Mouse (Mus musculus) embryo, embryonic 10.5 days (tissue): ENCODE results near the gene Msantd1.
"Not testable (repeated sequence)": the region's sequence is repeated elsewhere in the genome, so short reads cannot be mapped to it uniquely, and the experiment has no call there.

Source experiments
- DNase-seq: peaks from one replicate; pipeline ENCODE4 v3.0.0-alpha.2; 2015; ENCODE audit warnings: low spot score

Gene Msantd1

GRCm38 (mm10) chr5:34907910-34908725, at the start of gene Msantd1:
Gene Msantd1 (plus strand): TSS chr5:34908012.
- no peak for DNase-seq

DNA sequence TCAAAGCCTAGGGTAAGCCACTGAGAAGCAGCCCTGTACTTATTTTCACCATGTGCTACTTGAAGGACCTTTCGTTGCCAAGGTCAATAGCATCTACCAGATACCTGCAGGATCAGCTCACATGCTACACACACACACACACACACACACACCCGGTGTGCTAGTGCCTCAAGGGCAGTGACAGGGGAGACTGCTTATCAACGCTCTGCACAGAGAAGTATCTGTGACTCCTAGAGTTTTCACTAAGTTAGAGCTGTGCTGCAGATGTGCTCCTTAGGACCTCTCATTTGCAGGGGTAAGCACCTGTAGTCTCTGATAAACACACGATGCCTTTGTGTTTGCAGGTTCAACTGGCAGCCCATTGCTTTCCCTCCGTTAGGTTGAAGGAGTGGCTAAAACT, 42.4 kb upstream of the Msantd1 start:
- no peak for DNase-seq

- not testable (repeated sequence) for DNase-seq
Observed at GRCm38 (mm10) chr5:34880307-34880706, 27.5 kb upstream of the Msantd1 start.

DNA sequence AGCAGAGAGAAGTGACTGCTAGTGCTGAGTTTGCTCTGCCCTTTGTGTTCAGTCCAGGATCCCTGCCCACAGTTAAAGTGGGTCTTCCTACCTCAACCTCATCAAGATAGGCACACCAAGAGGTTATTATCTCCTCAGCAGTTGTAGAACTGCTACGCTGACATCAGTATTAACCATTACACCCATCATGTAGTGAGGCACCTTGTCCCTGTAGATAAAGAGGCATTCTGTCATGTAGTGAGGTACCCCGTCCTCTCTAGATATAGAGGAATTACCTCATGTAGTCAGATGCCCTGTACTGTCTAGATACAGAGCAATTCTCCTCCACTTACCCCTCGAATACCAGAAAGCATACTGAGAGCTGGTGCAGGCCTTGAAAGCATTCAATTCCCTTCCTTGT, 26.8 kb upstream of the Msantd1 start:
- no peak for DNase-seq

- peak; percentile 5 for DNase-seq
Observed at GRCm38 (mm10) chr5:34885250-34885649, 22.6 kb upstream of the Msantd1 start.

- no peak for DNase-seq
Observed at GRCm38 (mm10) chr5:34889252-34889651, 18.6 kb upstream of the Msantd1 start.

- no peak for DNase-seq
Observed at GRCm38 (mm10) chr5:34896697-34897453, 10.9 kb upstream of the Msantd1 start.

DNA sequence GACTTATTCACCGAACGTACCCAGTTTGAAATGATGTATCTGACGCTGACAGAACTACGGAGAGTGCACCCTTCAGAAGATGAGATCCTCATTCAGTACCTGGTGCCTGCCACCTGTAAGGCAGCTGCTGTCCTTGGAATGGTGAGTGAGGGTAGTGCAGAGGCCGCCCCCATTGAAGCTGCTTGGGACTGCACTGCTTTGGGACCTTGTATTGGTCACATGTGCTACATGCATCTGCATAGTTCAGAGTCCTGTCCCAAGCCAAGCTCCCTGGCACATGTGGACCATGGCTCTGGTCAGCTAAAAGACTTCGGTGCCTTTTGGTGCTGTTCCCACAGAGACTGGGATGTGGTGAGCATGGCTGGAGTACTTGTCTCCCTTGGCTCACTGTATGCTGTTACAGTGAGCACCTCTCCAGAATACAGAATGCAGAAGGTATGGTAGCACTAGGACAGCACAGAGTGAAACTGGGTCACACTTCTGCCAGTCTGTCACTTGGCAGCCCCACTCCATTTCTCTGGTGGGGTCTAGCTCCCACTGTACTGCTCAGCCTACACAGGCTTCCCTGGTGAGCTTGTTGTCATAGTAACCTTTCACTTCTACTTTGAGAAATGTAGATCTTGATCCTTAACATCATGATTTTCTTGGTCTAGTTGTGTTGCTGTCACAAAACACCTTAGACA, 7.9 kb upstream of the Msantd1 start:
- DNase-seq: no peak

DNA sequence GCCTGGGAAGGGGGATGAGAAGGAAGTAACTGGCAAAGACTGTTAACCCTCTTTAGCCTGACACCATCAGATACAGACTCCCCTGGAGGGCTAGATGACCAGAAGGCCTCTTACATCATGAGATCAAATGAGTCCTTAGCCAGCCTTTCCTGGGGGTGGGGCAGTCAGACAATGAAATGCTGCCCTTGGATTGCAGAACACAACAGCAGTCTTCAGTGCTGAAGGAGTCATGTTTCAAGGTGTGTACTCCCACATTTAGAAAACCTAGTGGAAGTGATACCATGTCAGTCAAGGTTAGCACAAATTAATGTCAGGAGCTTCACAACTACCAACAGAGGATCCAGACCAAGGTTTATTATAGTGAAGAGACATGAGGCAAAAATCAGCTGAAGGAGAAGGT, 5.4 kb upstream of the Msantd1 start:
- DNase-seq: no peak

DNA sequence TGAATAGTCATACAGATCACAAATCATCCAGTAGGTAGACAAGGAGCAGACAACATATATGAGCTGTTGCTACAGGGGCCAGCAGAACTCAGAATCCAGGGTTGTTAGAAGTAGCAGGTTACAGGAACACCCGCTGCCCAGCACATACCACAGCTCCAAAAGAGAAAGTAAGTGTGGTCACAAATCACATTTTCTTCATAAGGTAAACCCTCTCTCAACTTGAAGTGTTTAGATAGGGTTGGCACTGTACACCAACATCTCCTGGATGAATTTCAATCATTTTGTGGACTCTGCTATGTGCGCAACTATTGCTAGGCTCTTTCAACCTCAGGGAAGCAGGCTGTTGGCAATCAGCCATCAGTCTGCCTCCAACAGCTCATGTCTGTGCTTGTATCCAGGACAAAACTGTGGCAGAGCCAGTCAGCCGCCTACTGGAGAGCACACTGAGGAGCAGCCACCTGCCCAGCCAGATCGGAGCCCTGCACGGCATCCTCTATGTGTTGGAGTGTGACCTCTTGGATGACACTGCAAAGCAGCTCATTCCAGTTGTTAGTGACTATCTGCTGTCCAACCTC, 4.9 kb upstream of the Msantd1 start:
- DNase-seq: no peak

DNA sequence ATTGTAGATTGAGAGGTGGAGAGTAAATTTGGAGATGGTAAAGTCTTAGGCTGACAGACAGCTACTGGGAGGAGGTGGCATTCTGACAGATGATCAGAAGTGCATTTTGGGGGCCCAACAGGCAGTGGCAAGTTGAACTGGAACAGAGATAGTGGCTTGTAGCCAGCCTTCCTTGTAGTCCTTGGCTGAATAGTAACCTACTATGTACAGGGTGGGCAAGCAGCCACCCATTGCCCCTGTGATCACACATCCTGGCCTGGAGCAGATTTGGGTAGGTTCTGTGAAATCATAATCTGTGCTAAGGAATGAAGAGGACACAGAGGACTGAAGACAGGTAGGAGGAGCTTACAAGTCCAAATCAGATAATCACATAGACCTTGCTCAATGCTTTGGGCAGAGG, 3.4 kb upstream of the Msantd1 start:
- DNase-seq: no peak

DNA sequence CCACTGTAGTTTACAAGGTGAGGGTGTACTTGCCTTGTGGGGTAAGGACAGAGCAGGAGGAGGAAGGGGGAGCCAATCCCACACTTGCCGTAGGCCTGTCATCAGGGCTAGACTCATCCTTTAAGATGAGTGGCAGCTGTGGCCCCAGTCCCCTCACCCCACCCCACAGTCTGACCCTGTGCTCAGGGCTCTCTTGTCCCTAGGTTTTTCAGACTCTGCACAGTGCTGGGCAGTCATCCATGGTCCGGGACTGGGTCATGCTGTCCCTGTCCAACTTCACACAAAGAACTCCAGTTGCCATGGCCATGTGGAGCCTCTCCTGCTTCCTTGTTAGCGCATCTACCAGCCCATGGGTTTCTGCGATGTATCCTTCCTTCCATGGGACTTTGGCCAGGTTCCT, 582 bp upstream of the Msantd1 start:
- no peak for DNase-seq

DNA sequence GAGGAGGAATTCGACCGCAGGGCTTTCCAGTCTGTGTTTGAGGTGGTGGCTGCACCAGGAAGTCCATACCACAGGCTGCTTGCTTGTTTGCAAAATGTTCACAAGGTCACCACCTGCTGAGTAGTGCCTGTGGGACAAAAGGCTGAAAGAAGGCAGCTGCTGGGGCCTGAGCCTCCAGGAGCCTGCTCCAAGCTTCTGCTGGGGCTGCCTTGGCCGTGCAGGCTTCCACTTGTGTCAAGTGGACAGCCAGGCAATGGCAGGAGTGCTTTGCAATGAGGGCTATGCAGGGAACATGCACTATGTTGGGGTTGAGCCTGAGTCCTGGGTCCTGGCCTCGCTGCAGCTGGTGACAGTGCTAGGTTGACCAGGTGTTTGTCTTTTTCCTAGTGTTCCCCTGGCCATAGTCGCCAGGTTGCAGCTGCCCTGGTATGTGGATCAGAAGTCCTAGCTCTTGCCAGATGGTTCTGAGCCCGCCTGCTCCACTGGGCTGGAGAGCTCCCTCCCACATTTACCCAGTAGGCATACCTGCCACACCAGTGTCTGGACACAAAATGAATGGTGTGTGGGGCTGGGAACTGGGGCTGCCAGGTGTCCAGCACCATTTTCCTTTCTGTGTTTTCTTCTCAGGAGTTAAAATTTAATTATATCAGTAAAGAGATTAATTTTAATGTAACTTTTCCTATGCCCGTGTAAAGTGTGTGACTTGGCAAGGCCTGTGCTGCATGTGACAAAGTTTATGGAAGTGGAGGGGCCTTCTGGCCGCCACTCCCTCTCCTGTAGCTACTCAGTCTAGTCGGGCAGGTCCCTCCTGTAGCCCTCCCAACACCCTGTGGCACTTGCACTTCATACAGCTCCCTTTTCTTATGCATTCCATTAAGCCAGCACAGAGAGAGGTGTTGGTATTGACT, 1.2 kb downstream of the Msantd1 start:
- DNase-seq: no peak

DNA sequence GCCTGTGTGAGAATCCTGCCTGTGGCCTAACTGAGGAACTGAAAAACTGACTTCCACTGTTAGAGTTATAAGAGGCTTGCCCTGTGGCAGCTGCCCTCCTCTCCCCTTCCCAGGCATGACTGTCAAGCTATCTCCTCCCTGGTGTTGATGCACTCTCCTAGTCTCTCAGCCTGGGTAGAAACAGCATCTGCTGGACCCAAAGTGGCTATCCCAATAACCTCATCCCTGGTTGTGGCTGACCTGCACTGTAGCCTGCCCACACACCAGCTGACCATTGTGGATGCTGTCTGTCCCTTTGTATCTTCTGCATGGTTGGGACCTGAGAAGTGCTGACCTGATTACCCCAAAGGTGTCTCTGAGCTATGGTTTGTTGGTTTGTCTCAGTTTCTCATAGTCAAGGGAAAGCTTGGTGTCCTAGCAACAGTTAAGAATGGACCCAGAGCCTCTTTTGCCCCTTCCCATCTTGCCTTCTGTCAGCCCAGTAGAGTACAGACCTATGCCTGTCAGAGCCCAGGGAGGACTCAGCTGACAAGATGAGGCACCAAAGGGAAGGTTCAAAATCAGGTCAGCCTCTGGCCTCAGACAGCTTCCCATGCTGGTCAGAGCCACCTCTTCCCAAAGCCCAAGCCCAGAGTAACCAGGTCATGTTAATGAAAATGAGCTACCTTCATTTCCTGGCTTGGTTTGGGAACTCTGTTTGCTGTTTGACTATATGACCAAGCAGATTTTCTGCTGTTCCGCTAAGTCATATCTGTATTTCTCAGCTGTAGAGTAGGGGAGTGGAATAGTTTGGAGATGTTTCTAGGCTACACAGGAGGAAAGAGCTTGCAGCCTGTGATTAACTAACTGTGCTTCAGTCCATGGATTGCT, 2.1 kb downstream of the Msantd1 start:
- DNase-seq: no peak

DNA sequence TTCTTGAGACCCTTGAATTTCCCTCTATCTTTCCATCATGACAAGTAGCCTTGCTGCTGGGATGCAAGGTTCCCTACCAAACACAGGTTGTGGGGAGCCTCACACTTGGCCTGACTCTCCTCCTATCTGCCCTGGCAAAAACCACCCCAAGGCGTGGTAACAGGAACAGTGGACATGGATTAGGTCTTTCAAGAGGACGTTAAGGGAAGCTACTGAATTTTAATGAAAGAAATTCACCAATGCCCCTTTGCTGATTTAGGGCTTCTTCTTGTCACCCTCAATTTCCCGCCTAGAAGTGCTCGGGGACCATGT, 2.6 kb downstream of the Msantd1 start:
- no peak for DNase-seq

DNA sequence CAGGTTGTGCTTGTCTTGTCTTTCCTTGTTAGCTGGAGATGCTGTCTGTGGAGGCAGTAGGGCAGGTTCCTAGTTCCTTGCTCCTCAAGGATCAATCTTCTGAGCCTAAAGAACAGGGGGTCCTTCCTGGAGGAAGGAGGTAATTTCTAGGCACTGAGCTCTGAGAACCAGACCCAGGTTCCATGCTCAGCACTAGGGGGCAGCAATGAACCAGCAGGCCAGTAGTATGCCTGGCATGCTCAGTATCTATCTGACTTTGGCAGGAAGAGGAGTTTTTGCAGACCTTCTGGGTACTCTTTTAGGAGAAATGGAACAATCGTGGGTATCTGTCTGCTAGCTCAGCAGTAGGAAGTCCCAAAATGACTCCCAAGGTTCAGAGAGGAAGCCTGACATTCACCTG, 8.0 kb downstream of the Msantd1 start:
- peak; percentile 81 for DNase-seq

- peak; percentile 15 for DNase-seq
Observed at GRCm38 (mm10) chr5:34917234-34917655, 9.4 kb downstream of the Msantd1 start.

DNA sequence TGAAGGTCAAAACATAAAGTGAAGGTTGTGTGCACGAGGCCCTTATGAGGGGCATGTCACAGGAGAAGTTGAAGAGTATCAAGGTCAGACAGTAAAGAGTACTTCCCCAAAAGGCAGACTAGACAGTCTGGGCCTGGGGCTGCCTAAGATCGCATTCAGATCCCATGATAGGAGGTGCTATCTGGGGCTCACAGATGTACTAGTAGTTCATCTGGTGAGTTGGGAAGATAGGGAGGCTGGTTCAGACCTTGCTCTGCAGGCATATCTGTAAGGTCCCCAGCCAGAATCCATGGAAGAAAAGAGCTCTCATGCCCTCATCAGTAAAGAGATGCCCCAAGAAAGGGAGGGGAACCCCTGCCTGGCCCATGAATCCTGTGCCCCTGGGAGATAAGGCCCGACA, 11.0 kb downstream of the Msantd1 start:
- DNase-seq: no peak

- peak; percentile 24 for DNase-seq
Observed at GRCm38 (mm10) chr5:34922531-34922930, 14.7 kb downstream of the Msantd1 start.

- DNase-seq: no peak
Observed at GRCm38 (mm10) chr5:34923920-34924319, 16.1 kb downstream of the Msantd1 start.

GRCm38 (mm10) chr5:34924519-34924918, 16.7 kb downstream of the Msantd1 start:
- no peak for DNase-seq
